Mouse (Mus musculus) T-helper 17 cell (primary cell): Measurements from ENCODE around the gene Galnt11.
"Not testable (repeated sequence)": the region's sequence is repeated elsewhere in the genome, so short reads cannot be mapped to it uniquely, and the experiment has no call there.

Source experiments
- in situ Hi-C, 2 experiments: fragments of 300-600 bp; cut with MboI, MseI; formaldehyde crosslinking; loops; 1 replicate in 1 of 2; 2 replicates in 1 of 2; pipeline ENCODE4 v1.15.1; 2025; ENCODE audit warnings: high pct_unique_total_duplicates in 2 of 2

Gene Galnt11

GRCm38 (mm10) chr5:25221604-25222003 lies at the start of gene Galnt11:
Gene Galnt11, plus strand, starts transcription at chr5:25221904.
- in situ Hi-C loops, result no loop called here

- in situ Hi-C loops, result not testable (repeated sequence)
Observed at GRCm38 (mm10) chr5:25177937-25178336, 43.8 kb upstream of the Galnt11 start.

GRCm38 (mm10) chr5:25178543-25178942 lies 43.2 kb upstream of the Galnt11 start:
- in situ Hi-C loops, result not testable (repeated sequence)

- in situ Hi-C loops, result no loop called here
Observed at GRCm38 (mm10) chr5:25179284-25179683, 42.4 kb upstream of the Galnt11 start.

GRCm38 (mm10) chr5:25179936-25180488 lies 41.7 kb upstream of the Galnt11 start:
- in situ Hi-C loops, result loop anchor here in 1 of 2 experiments (10.0 kb wide), 2 partner anchors 565 to 655 kb away; no protein-coding TSS in a partner anchor

- in situ Hi-C loops, result loop anchor here in 1 of 2 experiments (10.0 kb wide), 2 partner anchors 564 to 654 kb away; no protein-coding TSS in a partner anchor
Observed at GRCm38 (mm10) chr5:25181004-25181531, 40.6 kb upstream of the Galnt11 start, which contains the start of gene Galntl5. Gene Galntl5, plus strand, starts transcription at chr5:25181460.

GRCm38 (mm10) chr5:25183595-25183994 lies 38.1 kb upstream of the Galnt11 start:
- in situ Hi-C loops, result loop anchor here in 1 of 2 experiments (10.0 kb wide), 2 partner anchors 561 to 651 kb away; no protein-coding TSS in a partner anchor

GRCm38 (mm10) chr5:25184594-25184993 lies 37.1 kb upstream of the Galnt11 start:
- in situ Hi-C loops, result loop anchor here in 1 of 2 experiments (10.0 kb wide), 2 partner anchors 560 to 650 kb away; no protein-coding TSS in a partner anchor

- in situ Hi-C loops, result loop anchor here in 1 of 2 experiments (10.0 kb wide), 2 partner anchors 557 to 647 kb away; no protein-coding TSS in a partner anchor
Observed at GRCm38 (mm10) chr5:25187727-25188126, 34.0 kb upstream of the Galnt11 start.

- in situ Hi-C loops, result loop anchor here in 1 of 2 experiments (10.0 kb wide), 2 partner anchors 556 to 646 kb away; no protein-coding TSS in a partner anchor
Observed at GRCm38 (mm10) chr5:25188802-25189201, 32.9 kb upstream of the Galnt11 start.

GRCm38 (mm10) chr5:25190521-25190920 lies 31.2 kb upstream of the Galnt11 start:
- in situ Hi-C loops, result no loop called here

GRCm38 (mm10) chr5:25211872-25212271 lies 9.8 kb upstream of the Galnt11 start:
- in situ Hi-C loops, result loop anchor here in 1 of 2 experiments (5.0 kb wide), 1 partner anchor 455 kb away; the partner anchor contains the start of gene Crygn

GRCm38 (mm10) chr5:25213216-25213615 lies 8.5 kb upstream of the Galnt11 start:
- in situ Hi-C loops, result loop anchor here in 1 of 2 experiments (5.0 kb wide), 1 partner anchor 456 kb away; the partner anchor contains the start of gene Crygn

GRCm38 (mm10) chr5:25215006-25215405 lies 6.7 kb upstream of the Galnt11 start:
- in situ Hi-C loops, result no loop called here

- in situ Hi-C loops, result no loop called here
Observed at GRCm38 (mm10) chr5:25222752-25223702, 1.3 kb downstream of the Galnt11 start, which contains the start of gene E130116L18Rik. Gene E130116L18Rik, minus strand, starts transcription at chr5:25223153.

- in situ Hi-C loops, result not testable (repeated sequence)
Observed at GRCm38 (mm10) chr5:25224377-25224776, 2.7 kb downstream of the Galnt11 start.

GRCm38 (mm10) chr5:25243101-25243500 lies 21.4 kb downstream of the Galnt11 start:
- in situ Hi-C loops, result no loop called here

- in situ Hi-C loops, result no loop called here
Observed at GRCm38 (mm10) chr5:25245806-25246472, 24.2 kb downstream of the Galnt11 start.

- in situ Hi-C loops, result no loop called here
Observed at GRCm38 (mm10) chr5:25246473-25246865, 24.8 kb downstream of the Galnt11 start.

GRCm38 (mm10) chr5:25247036-25247435 lies 25.3 kb downstream of the Galnt11 start:
- in situ Hi-C loops, result no loop called here

- in situ Hi-C loops, result no loop called here
Observed at GRCm38 (mm10) chr5:25252423-25252822, 30.7 kb downstream of the Galnt11 start.
